ENCODE assay signal across 14 mouse cellular contexts in genomic region chr3:139676723-139677122, GRCm38 (mm10).
DNase-seq lines count a peak whose midpoint lies in the region; ATAC-seq lines count a peak whose summit lies in the region.
"Had no signal": no experiment of that assay in that cellular context is flagged by ENCODE, and none has a peak within 500 bp of the region (broad histone marks: within the 10 kb centered on the region; RNA-seq: fewer than 3 reads in every experiment).

No protein-coding gene starts in this region.

- no peak for ATAC-seq in monocyte, adult 5-6 weeks (replicated peaks; ENCODE audit: insufficient number of reproducible peaks, low FRiP score, low TSS enrichment, poor library complexity, severe bottlenecking)
- ATAC-seq: forebrain, embryonic 14.5 days; intestine, embryonic 15.5 days had no signal

- peak; percentile 35 for DNase-seq in cerebellum, adult 11-12 months
- DNase-seq in cerebellum, postnatal 4 days (ENCODE audit: low spot score in 2 of 2), result no peak
- DNase-seq in cerebellum, adult 18-20 months, result peak; percentile 19 to 61
- peak; percentile 39 for DNase-seq in cerebellum, adult 9-11 months
- peak; percentile 14 to 29 for DNase-seq in cerebellum, postnatal 36 days
- no peak for DNase-seq in embryo, embryonic 10.5 days (ENCODE audit: low spot score)
- DNase-seq: adrenal gland, postnatal 10 days; embryo, embryonic 11 days; gastrocnemius, postnatal 36 days; heart, adult 11 months; kidney, adult 18-20 months had no signal

Comparison
In these comparisons a context has a peak if more than half of its experiments do, and no peak if none do; other contexts are left out.
1. DNase-seq: peak in cerebellum, adult 11-12 months (single experiment), cerebellum, adult 18-20 months (2 of 2), cerebellum, adult 9-11 months (single experiment) and cerebellum, postnatal 36 days (2 of 2); none in cerebellum, postnatal 4 days (0 of 2) and embryo, embryonic 10.5 days (single experiment).